Mouse (Mus musculus) midbrain, postnatal 0 days (tissue): ENCODE measurements around the gene Gdf3. TPM values are rescaled to one million over a fixed set of nuclear protein-coding genes. Genes with fewer than 3 reads are reported as not detected.
A peak's percentile ranks its signal among the peaks of the same experiment; 100 is the strongest.

Source experiments
- ATAC-seq: fragments of 200-750 bp; cut with Nextera tagmentation; 2 replicates; pipeline ENCODE4 v1.8.0; 2017; ENCODE audit warnings: moderate number of reproducible peaks, mild to moderate bottlenecking, moderate TSS enrichment, moderate library complexity; ENCODE audit not compliant: low FRiP score
- DNase-seq: peaks from one replicate; pipeline ENCODE4 v3.0.0-alpha.2; 2015; ENCODE audit warnings: low spot score
- H3K27ac ChIP-seq: fragments of 300-500 bp; sonication (generic); 2 replicates; pipeline ENCODE4 v1.5.1; 2014; ENCODE audit warnings: low read depth, mild to moderate bottlenecking, low read length, mixed read lengths
- H3K27me3 ChIP-seq: fragments of 300-500 bp; sonication (generic); 2 replicates; pipeline ENCODE4 v1.6.1; 2014; ENCODE audit warnings: low read length, control low read depth, mixed read lengths; ENCODE audit not compliant: insufficient read depth
- H3K36me3 ChIP-seq: fragments of 300-500 bp; sonication (generic); 2 replicates; pipeline ENCODE4 v1.6.1; 2014; ENCODE audit warnings: low read length, control low read depth, mixed read lengths; ENCODE audit not compliant: insufficient read depth
- H3K4me1 ChIP-seq: fragments of 300-500 bp; sonication (generic); 2 replicates; pipeline ENCODE4 v1.6.1; 2014; ENCODE audit warnings: mild to moderate bottlenecking, control low read depth, antibody characterized with exemption, low read length, mixed read lengths; ENCODE audit not compliant: insufficient read depth
- H3K4me2 ChIP-seq: fragments of 300-500 bp; sonication (generic); 2 replicates; pipeline ENCODE4 v1.6.1; 2014; ENCODE audit warnings: low read depth, mild to moderate bottlenecking, low read length, mixed read lengths; ENCODE audit not compliant: poor library complexity, severe bottlenecking
- H3K4me3 ChIP-seq: fragments of 300-500 bp; sonication (generic); 2 replicates; pipeline ENCODE4 v1.5.1; 2014; ENCODE audit warnings: low read depth, mild to moderate bottlenecking, low read length, moderate library complexity
- H3K9ac ChIP-seq: fragments of 300-500 bp; sonication (generic); replicated peaks from 2 replicates; pipeline ENCODE4 v1.6.1; 2014; ENCODE audit warnings: mild to moderate bottlenecking, low read length, moderate library complexity, mixed read lengths; ENCODE audit not compliant: poor library complexity, severe bottlenecking
- H3K9me3 ChIP-seq: fragments of 300-500 bp; sonication (generic); 2 replicates; pipeline ENCODE4 v1.6.1; 2016; ENCODE audit warnings: low read length, control low read depth
- CTCF ChIP-seq: IDR thresholded peaks from 2 replicates; pipeline ENCODE4 v1.5.1; 2016; ENCODE audit warnings: antibody characterized with exemption, mild to moderate bottlenecking
- WGBS: fragments of 180-500 bp; shearing (Covaris S2); extraction: QIAGEN DNeasy Blood & Tissue Kit; methylation state at CpG from one replicate; pipeline ENCODE4 v1.1.7; 2014; 5-methylcytosine and 5-hydroxymethylcytosine counted together
- polyA plus RNA-seq: library from polyadenylated mRNA; unstranded; fragments of >200 nt; fragmentation: Nextera tagmentation; extraction: Ambion mirVana; gene quantifications from 2 replicates; pipeline ENCODE4 v1.2.1, GENCODE M21; 2015
- total RNA-seq: library from RNA; depleted of rRNA; stranded (reverse); fragments of >200 nt; gene quantifications from 2 replicates; pipeline ENCODE4 v1.2.3, GENCODE M21; 2014

Gene Gdf3
- total and polyA plus RNA-seq, 2 experiments from 2014 or later, result not detected

DNA sequence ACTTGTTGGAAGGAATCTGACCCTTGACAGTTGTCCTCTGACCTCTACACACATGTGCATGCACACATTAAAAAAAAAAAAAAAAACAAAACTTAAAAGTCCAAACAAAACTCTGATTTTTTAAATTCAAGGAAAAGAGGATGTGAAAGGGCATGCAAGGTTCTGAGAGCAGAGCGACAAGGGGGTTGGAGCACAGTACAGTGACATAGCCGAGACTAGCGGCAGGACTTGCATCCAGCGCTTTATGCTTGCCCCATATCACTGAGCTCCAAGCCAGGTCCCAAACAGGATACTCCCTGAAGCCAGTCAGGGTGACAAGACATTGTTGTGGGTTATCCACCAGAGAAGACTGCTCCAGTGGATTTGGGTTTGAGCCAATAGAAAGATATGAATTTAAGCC, 11.9 kb downstream of the Gdf3 start:
- Histone ChIP-seq H3K4me3 (no peak overlapping the region), H3K9me3 (no peaks in the 10 kb centered on the region), H3K27ac (no peak overlapping the region), H3K36me3 (no peaks in the 10 kb centered on the region), H3K4me1 (no peaks in the 10 kb centered on the region), H3K27me3 (no peaks in the 10 kb centered on the region), H3K4me2 (no peak overlapping the region), H3K9ac (no peak overlapping the region)
- TF ChIP-seq CTCF, result no peak
- DNase-seq (no peak), ATAC-seq (no peak)
- 97% methylated on average over 4 of the region's 4 CpGs for WGBS

DNA sequence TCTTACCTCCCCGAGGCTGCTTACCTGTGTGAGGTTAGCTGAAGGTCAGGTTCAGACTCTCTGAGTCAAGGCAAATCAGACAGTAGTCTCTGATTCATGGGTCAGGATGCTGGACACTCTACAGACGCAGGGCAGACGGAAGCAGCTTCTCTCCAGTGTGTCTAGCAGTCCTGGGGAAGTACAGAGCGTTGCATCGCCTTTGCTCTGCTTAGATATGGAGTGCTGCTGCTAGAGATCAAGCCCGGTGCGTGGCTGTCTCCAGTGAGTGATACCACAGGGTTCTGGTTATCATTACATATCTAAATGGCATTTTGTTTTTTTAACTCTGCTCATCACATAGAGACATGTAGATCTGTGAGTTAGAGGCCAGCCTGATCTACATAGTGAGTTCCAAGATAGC, 13.3 kb downstream of the Gdf3 start:
- H3K27me3 ChIP-seq, result no peaks in the 10 kb centered on the region
- H3K4me3 ChIP-seq, result no peak overlapping the region
- H3K36me3 ChIP-seq, result no peaks in the 10 kb centered on the region
- no peak for TF ChIP-seq CTCF
- no peak overlapping the region for H3K4me2 ChIP-seq
- H3K4me1 ChIP-seq, result no peaks in the 10 kb centered on the region
- no peak overlapping the region for H3K9ac ChIP-seq
- H3K27ac ChIP-seq, result no peak overlapping the region
- H3K9me3 ChIP-seq, result no peaks in the 10 kb centered on the region
- no peak for DNase-seq
- 87% methylated on average over 7 of the region's 7 CpGs for WGBS
- no peak for ATAC-seq

- no peaks in the 10 kb centered on the region for H3K9me3 ChIP-seq
- H3K4me2 ChIP-seq, result no peak overlapping the region
- peak; percentile 66 for TF ChIP-seq CTCF
- 30% methylated on average over 7 of the region's 7 CpGs for WGBS
- no peaks in the 10 kb centered on the region for H3K36me3 ChIP-seq
- H3K4me3 ChIP-seq, result no peak overlapping the region
- H3K27me3 ChIP-seq, result no peaks in the 10 kb centered on the region
- peak; percentile 76 for DNase-seq
- no peaks in the 10 kb centered on the region for H3K4me1 ChIP-seq
- ATAC-seq, result peak; percentile 62
- H3K27ac ChIP-seq, result no peak overlapping the region
- H3K9ac ChIP-seq, result no peak overlapping the region
These were observed 14.2 kb downstream of the Gdf3 start for GRCm38 (mm10) chr6:122595637-122596036.

GRCm38 (mm10) chr6:122592905-122593304, 17.0 kb downstream of the Gdf3 start:
- Histone ChIP-seq H3K9ac (no peak overlapping the region), H3K4me2 (no peak overlapping the region), H3K27ac (no peak overlapping the region), H3K27me3 (no peaks in the 10 kb centered on the region), H3K4me1 (no peaks in the 10 kb centered on the region), H3K36me3 (no peaks in the 10 kb centered on the region), H3K9me3 (no peaks in the 10 kb centered on the region), H3K4me3 (no peak overlapping the region)
- DNase-seq, result no peak
- no peak for TF ChIP-seq CTCF
- 84% methylated on average over 2 of the region's 2 CpGs for WGBS
- ATAC-seq, result no peak

- Histone ChIP-seq H3K4me3 (no peak overlapping the region), H3K4me1 (no peaks in the 10 kb centered on the region), H3K36me3 (no peaks in the 10 kb centered on the region), H3K27ac (no peak overlapping the region), H3K9ac (no peak overlapping the region), H3K27me3 (no peaks in the 10 kb centered on the region), H3K4me2 (no peak overlapping the region), H3K9me3 (no peaks in the 10 kb centered on the region)
- TF ChIP-seq CTCF, result no peak
- no peak for ATAC-seq
- WGBS, result 81% methylated on average over 13 of the region's 13 CpGs
- no peak for DNase-seq
These were observed 18.7 kb downstream of the Gdf3 start for GRCm38 (mm10) chr6:122591027-122591758.

DNA sequence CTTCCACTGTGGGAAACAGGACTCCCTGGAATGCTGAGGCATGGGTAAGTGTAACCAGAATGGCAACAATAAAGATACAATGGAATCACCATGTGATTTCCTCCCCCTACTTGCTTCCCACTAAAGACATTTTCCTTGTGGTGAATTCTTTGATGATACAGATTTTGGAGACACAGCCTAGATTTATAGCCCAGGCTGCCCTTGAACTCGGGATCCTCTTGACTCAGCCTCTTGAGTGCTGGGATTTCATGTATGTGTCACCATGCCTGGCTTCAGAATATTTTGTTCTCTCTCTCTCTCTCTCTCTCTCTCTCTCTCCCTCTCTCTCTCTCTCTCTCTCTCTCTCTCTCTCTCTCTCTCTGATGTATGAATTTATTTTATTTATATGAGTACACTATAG, 30.8 kb downstream of the Gdf3 start:
- Histone ChIP-seq H3K27me3 (no peaks in the 10 kb centered on the region), H3K27ac (no peak overlapping the region), H3K36me3 (no peaks in the 10 kb centered on the region), H3K9me3 (no peaks in the 10 kb centered on the region), H3K9ac (no peak overlapping the region), H3K4me2 (no peak overlapping the region), H3K4me3 (no peak overlapping the region), H3K4me1 (no peaks in the 10 kb centered on the region)
- 85% methylated on average over 1 of the region's 1 CpGs for WGBS
- DNase-seq (no peak), ATAC-seq (no peak)
- no peak for TF ChIP-seq CTCF
